Mouse (Mus musculus): ENCODE results near the gene Scpep1.

The Scpep1 gene

DNA sequence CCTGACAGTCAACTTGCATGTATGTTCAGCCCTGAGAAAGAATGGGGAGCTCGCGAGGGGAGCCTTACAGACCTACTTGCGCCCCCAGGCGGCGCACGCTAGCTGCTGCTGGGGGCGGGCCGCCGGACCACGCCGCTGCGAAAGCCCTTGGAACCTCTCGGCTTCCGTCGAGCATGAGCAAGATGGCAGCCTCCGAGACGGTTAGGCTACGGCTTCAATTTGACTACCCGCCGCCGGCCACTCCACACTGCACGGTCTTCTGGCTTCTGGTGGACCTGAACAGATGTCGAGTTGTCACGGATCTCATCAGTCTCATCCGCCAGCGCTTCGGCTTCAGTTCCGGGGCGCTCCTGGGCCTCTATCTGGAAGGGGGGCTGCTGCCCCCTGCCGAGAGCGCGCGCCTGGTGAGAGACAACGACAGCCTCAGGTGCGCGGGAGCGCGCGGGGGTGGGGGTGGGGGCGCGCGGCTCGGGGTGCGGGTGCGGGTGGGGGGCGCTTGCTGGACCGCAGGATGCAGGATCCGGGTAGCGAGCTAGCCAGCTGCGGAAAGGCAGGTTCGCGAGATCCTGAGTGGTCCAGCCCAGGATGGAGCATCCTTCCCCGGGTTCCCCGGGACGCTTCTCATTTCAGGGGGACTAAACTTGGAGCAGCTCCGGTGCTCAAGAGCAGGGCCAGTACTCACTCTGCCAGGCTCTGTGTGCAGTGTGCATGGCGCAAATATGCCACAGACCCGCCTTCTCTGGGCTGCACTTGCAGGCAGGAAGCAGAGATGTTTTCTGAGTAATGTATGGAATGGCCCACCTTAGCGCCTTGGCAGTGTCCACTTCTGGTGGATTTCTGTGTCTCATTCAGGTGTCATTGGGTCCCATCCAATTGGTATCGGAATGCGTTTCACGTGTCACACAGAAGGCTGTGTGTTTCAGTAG is 18.8 kb upstream of the Scpep1 start:
- DNase-seq (ENCODE audit: inconsistent age in 2 of 2, low spot score in 1 of 2) = peak; percentile 94 to 98

- peak in 1 of 2 experiments; percentile 67 for DNase-seq (ENCODE audit: inconsistent age in 2 of 2, low spot score in 1 of 2)
These were observed 15.0 kb upstream of the Scpep1 start, which contains the start of gene Coil for GRCm38 (mm10) chr11:88970202-88970732. Gene Coil (plus strand): TSS chr11:88970252.

GRCm38 (mm10) chr11:88966881-88967361 is 11.7 kb upstream of the Scpep1 start, which contains the start of gene Elobl:
Gene Elobl (minus strand): TSS chr11:88966931.
- no peak for DNase-seq (ENCODE audit: inconsistent age in 2 of 2, low spot score in 1 of 2)

- DNase-seq (ENCODE audit: inconsistent age in 2 of 2, low spot score in 1 of 2) = no peak
These were observed 3.6 kb upstream of the Scpep1 start for GRCm38 (mm10) chr11:88958851-88959250.

- DNase-seq (ENCODE audit: inconsistent age in 2 of 2, low spot score in 1 of 2) = peak; percentile 53 to 84
These were observed 462 bp downstream of the Scpep1 start for GRCm38 (mm10) chr11:88954803-88955202.

DNA sequence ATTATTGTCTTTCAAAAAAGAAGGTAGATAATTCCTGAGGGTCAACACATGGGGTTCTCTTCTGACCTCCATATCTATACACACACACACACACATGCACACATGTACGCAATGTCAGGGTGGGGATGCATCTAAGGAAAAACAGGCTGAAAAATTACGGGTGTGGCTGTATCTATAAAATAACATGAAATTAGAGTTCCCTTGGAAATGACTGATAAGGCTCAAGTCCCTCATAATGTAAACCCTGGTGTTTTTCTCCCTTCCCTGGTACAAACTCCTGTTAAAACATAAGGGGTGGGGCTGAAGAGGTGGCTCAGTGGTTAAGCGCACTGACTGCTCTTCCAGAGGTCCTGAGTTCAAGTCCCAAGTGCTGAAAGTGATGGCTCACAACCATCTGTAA is 1.7 kb downstream of the Scpep1 start:
- no peak for DNase-seq (ENCODE audit: inconsistent age in 2 of 2, low spot score in 1 of 2)

DNA sequence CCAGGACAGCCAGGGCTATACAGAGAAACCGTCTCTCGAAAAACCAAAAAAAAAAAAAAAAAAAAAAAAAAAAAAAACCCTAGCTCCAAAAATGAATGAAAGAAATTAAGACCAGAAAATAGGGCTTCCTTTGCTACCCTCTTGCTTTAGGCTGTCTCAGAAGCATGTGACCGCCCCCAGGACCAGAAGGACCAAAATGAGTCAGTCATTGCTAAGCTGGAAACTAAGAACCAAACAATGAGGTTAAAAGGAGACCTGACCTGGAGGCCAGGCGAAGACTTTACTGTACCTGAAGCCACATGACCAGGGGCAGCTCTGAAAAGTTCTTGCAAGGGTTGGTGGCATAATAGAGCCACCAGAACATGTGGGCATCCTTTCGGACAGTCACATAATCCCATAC is 3.1 kb downstream of the Scpep1 start:
- DNase-seq (ENCODE audit: inconsistent age in 2 of 2, low spot score in 1 of 2) = no peak

GRCm38 (mm10) chr11:88951576-88951975 is 3.7 kb downstream of the Scpep1 start:
- DNase-seq (ENCODE audit: inconsistent age in 2 of 2, low spot score in 1 of 2) = no peak

- DNase-seq (ENCODE audit: inconsistent age in 2 of 2, low spot score in 1 of 2) = no peak
These were observed 4.5 kb downstream of the Scpep1 start for GRCm38 (mm10) chr11:88950640-88951250.

DNA sequence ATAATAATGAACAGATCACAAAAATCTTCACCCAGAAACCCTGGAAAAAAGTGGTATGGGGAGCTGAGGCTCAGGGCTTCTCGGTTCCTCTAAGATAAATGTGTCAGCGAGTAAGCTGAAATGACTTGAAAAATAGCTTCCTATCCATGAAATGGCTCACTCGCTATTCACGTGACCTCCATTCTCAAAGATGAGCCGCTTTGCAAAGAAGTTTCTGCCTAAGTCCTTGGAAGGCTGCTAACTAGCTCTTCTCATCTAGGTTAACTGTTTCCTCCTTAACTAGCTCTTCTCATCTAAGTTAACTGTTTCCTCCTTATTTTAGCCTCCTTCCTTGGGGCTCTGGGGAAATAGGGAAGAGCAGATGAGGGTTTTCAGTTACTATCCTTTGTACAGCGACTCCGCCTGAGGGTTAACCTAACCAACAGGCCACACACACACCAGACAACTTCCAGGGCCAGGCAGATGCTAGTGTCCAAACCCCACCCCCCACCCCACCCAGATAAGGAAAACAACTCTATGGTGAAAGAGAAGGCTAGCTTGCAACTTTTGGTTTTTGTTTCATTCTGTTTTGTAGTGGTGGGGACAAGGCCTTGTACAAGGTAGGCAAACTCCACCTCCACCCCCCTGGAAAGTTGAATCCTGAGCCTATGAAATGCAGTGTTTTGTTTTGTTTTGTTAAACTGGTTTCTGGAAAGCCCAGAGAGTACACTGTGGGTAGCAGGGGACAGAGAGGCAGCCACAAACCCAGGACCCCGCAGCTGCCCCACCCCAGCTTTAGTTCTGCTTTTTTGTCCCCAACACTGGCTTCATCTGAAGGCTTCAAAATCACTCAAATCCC is 5.2 kb downstream of the Scpep1 start:
- DNase-seq (ENCODE audit: inconsistent age in 2 of 2, low spot score in 1 of 2) = peak in 1 of 2 experiments; percentile 62

DNA sequence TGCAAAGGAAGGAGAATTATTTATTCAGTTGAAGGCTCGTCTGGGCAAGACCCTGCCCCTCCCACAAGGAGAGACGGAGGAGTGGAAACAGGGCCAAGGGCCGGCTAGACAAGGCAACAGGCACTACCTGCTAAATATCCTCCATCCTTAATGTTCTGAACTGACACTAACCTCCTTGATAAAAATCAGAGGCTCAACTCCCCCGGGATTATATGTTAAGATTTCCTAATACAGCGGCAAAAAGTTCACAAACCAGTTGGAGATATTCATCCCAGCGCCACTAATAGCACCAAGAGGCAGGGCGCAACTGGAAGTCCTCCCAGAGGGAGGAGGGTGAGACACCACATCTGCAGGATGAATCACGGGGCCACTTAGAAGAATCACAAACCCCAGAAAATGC is 6.4 kb downstream of the Scpep1 start:
- no peak for DNase-seq (ENCODE audit: inconsistent age in 2 of 2, low spot score in 1 of 2)

GRCm38 (mm10) chr11:88945971-88946585 is 9.2 kb downstream of the Scpep1 start:
- DNase-seq (ENCODE audit: inconsistent age in 2 of 2, low spot score in 1 of 2) = no peak

- no peak for DNase-seq (ENCODE audit: inconsistent age in 2 of 2, low spot score in 1 of 2)
These were observed 13.8 kb downstream of the Scpep1 start for GRCm38 (mm10) chr11:88941489-88941888.

DNA sequence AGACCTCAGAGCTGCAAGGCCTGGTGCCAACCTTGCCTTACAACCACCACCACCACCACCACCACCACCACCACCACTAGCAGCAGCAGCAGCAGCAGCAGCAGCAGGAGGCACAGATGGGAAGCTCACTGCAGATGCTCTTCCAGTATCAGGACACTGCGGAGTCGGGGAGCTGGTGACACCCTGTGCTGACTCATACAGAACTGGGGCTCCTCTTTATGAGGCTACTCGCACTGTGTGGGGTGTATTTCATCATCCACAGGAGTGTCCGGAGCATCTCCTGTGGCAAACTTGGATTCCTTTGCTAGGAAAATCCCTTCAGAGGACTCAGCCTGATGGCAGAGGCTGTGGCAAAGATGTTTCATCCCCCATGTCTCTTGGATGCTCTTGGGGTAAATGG is 15.6 kb downstream of the Scpep1 start:
- DNase-seq (ENCODE audit: inconsistent age in 2 of 2, low spot score in 1 of 2) = peak in 1 of 2 experiments; percentile 44

DNA sequence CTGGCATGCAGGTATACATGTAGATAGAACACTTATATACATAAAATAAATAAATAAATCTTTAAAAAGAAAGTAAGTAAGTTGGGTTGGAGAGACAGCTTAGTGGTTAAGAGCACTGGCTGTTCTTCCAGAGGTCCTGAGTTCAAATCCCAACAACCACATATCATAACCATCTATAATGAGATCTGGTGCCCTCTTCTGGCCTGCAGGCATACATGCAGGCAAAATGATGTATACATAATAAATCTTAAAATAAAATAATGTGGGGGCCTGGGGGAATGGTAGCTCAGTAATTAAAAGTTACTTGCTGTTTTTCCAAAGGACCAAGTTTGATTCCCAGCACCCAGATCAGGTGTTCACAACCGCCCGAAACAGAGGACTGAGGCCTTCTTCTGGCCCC is 16.5 kb downstream of the Scpep1 start:
- DNase-seq (ENCODE audit: inconsistent age in 2 of 2, low spot score in 1 of 2) = no peak

- DNase-seq (ENCODE audit: inconsistent age in 2 of 2, low spot score in 1 of 2) = no peak
These were observed 17.4 kb downstream of the Scpep1 start for GRCm38 (mm10) chr11:88937886-88938285.

DNA sequence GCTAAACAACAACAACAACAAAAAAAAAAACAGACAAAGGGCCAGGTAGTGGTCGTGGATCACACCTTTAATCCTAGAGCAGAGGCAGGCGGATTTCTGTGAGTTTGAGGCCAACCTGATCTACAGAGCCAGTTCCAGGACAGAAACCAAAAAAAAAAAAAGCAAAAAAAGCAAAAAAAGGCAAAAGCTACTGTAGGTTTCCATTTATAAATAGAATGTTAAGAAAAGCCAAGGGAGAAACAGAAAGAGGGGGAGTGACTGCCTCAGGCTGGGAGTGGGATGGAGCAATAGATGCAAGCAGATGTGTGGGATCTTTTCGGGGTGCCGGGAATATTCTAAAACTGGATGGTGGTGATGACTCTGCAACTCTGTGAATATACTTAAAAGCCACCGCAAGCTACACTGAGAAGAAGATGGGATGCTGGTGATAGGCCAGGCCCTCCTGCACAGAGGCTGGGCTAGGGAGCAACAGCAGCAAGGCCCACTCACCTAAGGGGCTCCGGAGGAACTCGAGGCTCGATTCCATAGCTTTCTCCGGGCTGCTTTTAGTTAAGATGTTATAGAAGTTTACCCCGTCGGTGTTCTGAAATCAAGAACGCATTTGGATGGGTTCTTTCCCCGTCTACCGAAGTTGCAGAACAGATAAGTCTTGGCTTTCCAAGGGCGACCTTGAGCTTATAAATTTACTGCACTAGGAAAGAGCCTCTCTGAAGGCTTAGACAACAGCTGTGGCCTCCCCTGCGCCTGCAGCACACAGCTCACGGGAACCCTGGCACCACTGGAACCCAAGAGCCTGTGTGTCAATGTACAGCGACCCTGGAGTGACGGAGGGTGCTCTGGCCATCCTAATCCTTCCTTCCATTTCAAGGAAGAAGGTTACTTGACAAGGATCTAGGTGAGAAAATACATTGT is 20.9 kb downstream of the Scpep1 start:
- peak; percentile 59 to 85 for DNase-seq (ENCODE audit: inconsistent age in 2 of 2, low spot score in 1 of 2)

- DNase-seq (ENCODE audit: inconsistent age in 2 of 2, low spot score in 1 of 2) = no peak
These were observed 22.2 kb downstream of the Scpep1 start for GRCm38 (mm10) chr11:88933030-88933429.
